Mouse (Mus musculus) spleen, adult 18-20 months (tissue): Measurements from ENCODE around the gene Cbx6.
"Not testable (repeated sequence)": the region's sequence is repeated elsewhere in the genome, so short reads cannot be mapped to it uniquely, and the experiment has no call there.

ENCODE experiments used
- DNase-seq, 2 experiments: peaks; one replicate each; pipeline ENCODE4 v3.0.0; 2022; ENCODE audit warnings: mixed read lengths in 2 of 2

Cbx6 gene

DNA sequence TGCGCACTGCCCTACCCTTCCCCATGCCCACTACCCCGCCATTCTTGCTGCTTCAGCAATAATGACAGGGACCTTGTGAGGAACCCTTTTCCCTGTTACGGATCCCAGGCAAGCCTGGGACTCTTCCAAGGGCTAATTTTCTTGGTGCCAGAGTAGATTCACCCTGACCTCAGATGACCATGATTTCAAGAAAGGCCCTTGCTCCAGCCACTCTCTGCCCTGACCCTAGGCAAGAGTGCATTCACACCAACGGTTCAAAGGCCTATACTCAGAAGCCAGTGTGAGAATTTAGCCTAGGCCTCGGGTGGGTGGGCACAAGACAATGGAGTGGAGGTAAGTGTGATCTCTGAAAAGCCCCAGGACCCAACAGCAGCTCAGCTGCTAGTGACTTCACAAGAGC is 5.1 kb downstream of the Cbx6 start:
- DNase-seq, result no peak

DNA sequence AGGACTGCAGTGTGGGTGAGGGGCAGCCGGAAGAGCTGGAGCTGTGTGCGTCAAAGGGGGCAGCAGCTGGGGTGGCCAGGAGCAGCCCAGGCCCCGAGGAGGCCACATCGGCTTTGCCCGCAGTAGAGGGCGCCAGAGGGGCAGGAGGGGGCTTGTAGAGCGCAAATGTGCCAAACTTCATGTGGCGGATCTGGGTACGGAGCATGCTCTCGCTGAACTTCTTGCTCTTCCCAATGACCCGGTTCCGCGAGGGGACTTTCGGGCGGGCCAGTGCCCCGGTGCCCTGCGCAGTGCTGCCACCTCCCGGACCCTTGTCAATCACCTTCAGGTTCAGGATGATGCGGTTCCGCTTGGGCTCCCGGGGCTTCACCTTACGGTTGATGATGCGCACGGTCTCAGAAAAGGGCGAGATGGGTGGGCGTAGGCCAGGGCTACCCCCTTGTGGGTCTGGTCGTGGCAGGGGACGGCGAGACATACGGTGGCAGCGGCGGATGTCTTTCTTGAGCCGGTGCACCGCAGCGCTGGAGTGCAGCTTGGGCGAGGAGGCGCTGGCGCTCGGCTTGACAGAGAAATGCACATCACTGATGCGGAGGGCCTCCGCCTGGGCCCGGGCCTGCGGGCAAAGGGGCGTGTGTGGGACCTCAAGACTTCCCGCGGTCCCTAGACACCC is 6.0 kb downstream of the Cbx6 start:
- DNase-seq, result no peak

DNA sequence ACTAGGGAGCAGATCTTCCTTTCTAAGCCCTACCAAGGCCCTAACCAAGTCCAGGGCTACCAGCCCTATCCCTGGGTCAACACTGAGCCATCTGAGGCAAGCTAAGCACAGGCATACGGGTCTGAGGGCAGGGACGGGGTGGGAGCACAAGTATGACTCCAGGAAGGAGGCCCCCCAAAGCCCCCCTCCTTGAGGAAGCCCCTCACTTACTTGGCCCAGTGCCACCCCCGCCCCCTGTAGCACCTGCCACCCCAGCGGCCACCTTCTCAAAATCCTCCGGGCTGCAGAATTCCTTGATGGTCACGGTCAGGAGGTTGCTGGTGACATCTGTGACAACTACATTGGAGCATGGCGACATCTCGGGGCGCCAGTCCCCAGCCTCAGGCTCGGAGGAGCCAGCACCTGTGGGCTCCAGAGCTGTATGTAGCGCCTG is 6.7 kb downstream of the Cbx6 start:
- no peak for DNase-seq

DNA sequence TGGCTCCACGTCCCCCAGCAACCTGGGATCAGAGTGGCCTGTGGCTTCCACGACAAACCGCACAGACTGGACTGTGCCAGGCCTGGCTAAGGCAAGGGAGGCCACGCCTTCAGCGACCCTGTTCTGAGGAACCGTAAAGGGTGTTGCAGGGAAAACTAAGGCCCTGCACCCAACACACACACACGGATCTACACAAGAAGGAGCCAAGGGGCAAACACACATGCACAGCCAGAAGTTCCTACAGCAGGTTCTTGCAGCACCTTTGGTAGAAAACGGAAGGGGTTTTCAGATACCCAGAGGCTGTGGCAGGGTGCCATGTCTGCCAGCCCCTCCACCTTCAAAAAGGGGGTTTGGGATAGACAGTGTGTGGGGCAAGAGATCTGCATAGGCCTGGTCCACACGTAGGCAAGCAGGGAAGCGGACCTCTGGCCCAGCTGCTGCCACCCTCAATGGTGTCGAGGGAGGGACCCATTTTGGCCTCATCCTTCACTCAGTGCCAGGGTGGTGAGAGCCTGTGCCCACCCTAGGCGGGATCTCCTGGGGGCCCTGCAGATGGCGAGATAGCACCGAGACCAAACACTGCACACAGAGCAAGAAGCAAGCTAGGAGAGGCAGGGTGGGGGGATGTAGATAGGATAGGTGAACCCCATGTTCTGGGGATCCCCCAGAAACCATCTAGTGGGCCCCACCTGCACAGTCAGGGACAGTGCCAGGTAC is 7.3 kb downstream of the Cbx6 start:
- no peak for DNase-seq

DNA sequence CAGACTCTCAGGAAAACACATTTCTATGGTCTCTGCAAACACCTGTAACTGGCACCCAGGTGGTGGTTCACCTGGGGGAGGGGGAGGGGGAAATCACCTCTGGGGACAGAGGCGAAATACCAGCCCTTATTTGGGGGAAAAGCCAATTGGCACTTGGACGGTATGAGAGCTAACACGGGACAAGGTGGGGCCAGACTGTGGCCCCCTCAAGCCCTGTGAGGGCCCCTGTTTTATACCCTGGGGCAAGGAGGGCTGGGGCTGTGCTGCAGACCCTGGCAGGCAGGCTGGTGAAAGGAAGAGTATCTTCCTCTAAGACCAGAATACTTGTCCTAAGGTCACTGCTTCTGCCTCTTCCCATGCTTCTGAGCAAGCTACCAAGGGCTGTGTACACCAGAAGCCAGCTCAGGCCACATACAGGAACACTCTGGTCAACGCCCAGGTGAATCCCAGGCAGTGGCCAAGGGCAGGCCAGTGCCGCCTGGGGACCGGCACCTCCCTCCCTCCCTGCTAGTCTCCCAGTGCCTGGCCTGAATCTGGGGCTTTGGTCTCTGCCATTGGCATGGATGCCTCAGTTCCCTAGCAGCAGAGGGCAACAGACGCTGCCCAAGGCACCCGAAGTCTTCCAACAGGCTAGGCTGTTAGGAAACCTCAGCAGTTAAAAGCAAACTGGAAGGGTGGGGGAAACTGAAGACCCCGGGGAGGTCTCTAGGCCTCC is 8.1 kb downstream of the Cbx6 start:
- DNase-seq, result no peak

DNA sequence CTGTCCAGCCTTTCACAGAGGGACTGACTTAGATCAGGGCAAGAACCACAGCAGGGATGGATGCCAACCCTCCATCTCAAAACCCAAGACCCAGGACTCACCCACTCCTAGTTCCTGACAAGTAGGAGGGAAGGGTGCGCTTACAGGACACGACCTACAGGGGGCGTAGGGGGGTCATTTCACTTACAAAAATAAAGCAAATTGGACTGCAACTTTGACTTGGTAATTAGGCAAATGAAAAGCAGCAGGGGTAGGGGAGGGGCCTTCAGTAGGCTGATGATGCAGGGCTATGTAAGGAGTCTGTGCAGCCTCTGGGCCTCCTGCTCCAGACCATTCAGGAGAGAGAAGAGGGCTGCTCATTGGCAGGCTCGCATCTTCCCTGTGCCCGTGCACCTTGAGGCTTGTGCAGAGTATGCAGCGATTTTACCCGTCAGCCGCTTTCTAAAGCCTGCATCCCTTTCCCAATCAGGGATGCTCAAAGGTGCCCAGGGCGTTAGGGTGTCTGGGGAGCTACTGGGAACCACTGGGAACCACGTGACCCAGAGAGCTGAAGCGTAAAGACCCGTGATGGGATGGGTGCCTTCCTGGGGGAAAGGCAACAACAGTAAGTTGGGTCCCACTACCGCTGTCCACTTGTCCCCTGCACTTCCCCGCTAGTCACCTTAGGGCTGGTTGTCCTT is 9.2 kb downstream of the Cbx6 start:
- no peak for DNase-seq

DNA sequence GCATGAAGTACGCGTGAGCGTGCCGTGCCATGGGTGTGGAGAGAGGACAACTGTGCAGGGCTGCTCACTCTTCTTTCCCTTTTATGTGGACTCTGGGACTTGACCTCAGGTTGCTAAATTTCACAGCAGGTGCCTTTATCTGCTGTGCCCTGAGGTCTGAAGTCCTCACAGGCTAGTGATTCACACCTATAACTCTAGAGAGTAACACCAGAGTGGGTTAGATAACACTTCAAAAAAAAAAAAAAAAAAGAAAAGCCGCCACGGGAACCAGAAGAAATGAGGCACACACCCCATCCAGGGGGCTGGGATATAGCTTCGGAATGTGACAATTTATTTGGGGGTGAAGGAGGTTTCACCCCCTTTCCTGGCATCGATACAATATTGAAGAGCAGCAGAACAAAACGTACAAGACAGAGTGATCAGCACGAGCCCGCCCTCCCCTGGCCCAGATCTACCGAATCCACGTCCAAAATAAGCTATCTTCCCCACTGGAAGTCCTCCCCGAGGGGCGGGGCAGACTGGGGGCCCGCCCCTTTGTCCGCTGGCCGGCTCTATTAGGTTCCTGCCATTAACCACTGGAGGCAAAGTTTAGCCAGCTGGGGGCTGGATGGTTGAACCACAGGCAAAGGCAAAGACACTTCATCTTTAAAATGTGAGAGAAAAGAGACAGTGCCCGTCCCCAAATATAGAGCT is 10.8 kb downstream of the Cbx6 start:
- no peak for DNase-seq

DNA sequence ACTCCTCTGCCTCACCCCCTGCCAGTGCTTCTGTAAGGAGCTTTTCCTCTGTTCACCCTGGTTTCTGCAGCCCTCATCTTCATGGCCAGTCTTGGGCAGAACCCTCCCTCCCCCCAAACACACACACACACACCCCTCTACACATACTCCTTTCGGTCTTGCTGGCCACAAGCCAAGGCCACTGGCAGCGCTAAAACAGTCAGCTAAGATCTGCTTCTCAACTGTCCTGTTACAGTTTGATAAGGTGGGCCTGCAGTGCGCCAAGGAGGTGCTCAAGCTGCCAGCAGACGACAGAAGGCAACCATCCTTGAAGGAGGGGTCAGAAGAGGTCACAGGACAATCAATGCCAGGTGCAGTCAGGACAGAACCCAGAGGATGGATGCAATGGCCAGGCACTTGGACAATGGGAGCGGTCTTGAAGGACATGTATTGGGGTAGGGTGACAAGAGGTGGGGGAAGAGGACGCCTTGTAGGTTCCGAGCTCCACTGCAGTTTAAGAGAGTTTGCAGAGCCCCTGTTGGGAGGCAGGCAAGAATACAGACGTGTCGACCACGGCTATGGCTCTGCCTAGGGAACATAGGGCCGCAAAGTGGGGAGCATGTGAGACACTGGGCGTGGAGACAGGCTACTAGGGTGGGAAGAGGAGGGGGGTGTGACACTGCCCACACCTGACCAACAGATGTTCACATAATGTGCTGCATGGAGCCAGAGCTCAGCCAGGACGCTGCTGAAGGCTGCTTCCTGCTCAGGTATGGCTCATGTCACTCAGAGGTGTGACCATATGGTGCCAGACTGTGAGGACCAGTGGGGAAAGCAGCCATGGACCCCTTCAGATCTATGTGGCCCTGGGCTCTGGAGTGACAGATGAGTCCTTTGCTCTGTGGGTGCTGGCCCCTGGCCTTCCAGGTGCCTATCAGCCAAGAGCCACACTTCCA is 12.0 kb downstream of the Cbx6 start:
- DNase-seq, result no peak

DNA sequence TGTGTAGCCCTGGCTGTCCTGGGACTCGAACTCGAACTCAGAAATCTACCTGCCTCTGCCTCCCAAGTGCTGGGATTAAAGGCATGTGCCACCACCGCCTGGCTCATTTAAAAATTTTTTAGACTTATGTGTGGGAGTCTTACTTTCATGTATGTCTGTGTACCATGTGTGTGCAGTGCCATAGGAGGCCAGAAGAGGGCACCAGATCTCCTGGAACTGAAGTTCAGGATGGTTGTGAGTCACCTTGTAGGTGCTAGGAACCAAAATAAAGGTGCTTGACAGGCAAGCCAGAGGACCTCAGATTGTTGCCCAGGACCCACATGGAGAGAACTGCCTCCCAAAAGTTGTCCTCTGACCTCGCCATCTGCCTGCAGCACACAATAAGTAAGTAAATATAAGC is 16.2 kb downstream of the Cbx6 start:
- no peak for DNase-seq

DNA sequence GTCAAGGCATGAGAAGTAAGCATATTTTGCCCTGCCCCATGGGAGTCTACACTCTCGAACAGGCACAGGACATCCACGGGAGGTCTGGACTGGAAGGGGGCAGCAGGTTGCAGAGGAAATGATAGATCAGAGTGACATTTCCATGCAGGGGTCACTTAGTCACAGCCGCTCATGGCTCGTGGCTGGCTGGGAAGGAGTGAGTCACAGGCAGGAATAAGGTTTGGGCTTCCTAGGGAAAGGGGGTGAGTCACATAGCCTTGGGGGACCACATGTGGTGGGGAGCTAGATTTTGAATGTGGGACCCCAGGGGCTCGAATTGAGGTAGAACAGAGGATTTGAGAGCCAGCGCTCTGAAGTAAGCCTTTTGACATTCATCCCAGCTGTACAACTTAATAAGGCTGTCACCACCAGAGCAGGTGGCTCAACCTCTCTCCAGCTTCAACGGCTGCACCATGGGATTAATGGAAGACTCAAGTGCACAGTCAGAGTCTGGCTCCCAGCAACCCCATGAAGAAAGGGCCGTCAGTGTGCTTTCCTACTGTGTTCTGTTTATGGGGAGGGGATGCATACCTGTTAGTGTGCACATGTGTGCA is 20.7 kb downstream of the Cbx6 start:
- DNase-seq, result no peak

DNA sequence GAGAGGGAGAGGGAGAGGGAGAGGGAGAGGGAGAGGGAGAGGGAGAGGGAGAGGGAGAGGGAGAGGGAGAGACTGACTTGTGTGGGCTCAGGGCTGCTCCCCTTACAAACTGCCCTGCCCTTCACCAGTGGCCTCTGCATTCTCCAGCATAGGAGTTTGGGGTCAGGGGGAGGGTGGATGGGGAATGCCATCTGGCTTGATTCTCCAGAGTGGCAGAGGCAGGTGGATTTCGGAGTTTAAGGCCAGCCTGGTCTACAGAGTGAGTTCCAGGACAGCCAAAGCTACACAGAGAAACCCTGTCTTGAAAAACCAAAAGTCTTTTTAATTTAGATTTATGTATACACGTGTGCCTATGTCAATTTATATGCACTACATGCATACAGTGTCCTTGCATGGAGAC is 21.6 kb downstream of the Cbx6 start:
- not testable (repeated sequence) for DNase-seq

DNA sequence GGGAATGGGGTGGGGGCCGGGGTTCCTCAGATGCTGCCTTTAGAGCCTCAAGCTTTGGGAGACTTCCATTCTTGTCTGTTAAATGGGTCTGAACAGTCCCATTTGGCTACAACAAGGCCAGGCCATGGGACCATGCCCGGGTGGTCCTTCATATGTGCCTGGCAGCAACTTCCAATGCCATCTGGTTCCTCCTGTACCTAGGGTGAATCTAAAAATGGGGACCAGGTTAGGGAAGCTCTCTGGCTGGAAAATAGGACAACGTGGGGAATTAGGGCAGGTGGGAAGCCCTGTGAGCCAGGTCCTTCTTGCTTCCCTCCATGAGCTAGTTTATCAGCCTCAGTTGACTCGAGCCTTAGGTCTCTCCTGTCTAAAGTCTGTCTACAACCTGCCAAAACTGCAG is 23.5 kb downstream of the Cbx6 start:
- DNase-seq, result no peak

DNA sequence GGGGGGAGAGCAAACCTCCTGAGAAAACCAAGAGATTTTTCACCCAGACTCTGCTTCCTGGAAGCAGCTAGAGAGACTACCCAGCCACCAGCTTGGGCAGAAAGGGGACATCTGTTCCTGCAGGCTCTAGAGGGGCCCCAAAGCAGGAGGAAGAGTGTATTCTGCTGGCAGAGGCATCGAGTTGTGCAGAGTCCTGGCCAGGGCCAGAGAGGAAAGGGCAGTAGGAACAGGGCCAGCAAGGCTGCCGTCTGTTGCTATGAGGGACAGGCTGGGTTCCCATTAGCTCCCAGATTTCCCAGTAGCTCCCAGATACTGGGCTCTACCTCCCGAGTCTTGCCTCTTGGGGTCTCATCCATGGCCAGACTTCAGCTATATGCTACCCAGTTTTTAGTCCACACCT is 24.4 kb downstream of the Cbx6 start:
- no peak for DNase-seq

DNA sequence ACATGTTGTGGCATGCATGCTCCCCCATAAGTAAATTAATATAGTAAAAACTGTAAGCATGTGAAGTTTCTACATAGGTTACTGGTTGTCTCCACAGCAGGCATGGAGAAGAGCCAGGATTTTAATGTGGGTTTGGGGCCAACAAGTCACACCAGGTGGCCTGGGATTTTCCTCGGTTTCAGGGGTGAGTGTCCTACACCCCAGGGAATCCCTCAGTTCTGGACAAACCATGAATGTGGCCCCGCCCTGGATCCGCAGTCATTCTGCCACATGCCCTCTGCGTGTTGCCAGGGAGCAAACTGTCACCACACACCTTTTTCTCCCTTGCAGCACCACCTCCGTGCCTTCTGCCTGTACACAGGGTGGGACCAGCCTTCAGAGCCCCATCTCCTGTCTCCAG is 25.8 kb downstream of the Cbx6 start:
- DNase-seq, result no peak

DNA sequence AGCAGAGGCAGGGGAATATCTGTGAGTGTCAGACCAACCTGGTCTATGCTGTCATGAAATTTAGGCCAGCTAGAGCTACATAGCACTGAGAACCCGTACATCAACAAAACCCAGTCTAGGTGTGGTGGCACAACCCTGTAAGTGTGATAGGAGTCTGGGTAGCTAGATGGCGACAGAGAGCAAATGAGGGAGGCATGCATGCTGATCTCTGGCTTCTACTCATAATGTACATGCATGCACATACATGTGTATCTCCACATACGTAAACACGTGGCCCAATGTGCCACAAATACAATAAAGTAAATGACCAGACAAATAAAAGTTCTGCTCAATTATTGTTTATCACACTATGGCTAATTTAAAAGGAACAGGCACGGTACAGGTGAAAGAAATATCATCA is 26.4 kb downstream of the Cbx6 start:
- DNase-seq, result peak in 1 of 2 experiments; percentile 42

DNA sequence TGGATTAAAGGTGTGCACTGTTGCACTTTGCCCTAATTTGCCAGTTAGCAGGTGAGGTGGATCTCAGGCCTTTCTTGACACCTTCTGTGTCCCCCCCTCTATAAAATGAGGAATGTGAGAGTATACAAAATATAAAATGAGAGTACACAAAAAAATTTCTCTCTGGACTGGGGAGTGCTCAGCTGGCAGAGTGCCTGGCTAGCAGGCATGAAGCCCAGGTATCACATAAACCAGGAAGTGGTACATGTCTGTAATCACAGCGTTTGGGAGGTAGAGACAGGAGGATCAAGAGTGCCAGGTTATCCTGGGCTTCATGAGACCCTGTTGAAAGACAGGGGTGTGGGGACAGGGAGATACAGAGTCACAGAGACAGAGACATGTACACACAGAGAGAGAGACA is 27.4 kb downstream of the Cbx6 start:
- no peak for DNase-seq

DNA sequence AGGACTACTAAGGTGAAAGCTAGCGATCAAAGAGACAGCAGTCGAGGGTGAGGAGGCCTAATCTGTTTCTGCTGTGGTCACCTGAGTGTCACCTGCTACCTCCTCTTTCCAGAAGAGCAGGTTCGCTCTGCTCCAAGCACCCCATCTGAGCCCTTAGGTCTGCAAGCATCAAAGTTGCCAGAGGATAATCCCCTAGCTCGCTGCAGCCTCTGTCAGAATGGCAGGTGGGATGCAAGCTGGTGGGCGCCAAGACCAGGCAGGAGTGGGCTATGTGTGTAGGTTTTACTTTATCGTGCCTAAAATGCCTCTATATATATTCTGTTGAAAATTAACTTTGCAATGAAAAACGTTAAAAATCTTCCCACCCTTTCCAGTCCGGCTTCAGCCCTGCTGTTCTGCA is 29.2 kb downstream of the Cbx6 start:
- no peak for DNase-seq

DNA sequence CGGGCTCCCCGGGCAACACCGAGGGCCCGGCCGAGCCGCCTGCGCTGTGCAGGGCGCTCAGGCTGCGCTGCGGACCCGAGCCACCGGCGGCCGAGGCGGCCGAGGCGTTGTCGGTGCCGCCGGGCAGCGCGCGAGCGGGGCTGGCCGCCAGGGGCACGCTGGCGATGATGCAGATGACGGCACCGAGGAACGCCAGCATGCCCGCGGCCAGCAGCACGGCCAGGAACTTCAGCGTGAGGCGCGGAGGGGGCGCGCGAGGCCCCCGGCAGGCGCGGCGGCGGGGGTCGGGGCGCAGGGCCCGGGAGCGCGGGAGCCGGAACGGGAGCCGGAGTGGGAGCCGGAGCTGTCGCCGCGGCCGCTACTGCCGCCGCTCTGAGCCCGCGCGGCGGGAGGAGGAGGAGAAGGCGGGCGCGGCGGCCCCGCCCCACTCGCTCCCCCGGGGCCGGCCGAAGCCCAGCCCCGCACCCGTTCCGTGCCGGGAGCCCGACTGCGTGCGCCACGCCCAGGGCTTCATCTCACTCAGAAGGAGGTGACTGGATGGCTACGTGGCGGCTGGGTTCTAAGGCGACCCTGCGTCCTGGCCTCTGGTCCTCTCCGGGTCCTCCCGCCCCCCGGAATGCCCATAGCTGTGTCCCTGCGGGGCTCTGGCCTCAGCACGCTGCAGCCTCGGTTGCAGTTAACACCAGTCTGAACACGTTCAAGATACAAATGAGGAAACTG is 30.0 kb downstream of the Cbx6 start, which contains the start of gene Nptxr:
Gene Nptxr, minus strand, starts transcription at position 415 of the 720 bp plus-strand sequence.
- peak in 1 of 2 experiments; percentile 26 for DNase-seq

DNA sequence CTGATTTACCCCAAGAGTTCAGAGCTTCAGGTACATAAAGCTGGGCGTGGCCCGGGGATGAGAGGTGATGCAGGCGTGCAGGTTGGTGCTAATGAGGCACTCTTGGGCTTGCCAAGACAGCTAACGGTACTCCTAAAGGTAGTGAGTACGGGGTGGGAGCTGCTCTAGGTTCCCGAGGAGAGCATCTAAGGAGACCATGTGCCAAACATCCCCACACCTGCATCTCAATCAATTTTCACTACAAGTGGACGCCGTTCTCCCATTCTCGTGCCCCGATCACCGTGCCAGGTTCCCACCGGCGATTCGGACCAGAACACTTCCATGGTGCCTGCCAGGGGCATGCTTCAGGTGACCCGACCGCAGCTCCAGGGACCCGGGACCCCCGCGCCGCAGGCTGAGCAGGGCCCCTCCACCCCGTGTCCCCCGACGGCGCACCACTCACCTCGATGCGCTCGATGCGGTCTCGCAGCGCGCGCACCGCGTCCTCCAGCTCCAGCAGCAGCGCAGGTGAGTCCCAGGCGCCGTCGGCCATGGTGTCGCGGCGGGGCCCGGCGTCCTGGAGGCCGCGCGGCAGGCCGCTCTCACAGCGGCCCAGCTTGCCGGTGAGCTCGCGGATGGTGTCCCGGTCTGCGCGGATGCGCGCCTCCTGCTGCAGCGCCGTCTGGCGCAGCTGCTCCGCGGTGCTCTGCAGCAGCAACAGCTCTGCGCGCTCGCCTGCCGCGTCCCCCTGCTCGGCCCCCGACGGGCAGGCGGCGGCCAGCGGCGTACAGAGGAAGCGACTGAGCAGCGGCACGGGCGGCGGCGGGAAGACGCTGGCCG is 30.7 kb downstream of the Cbx6 start:
- peak in 1 of 2 experiments; percentile 13 for DNase-seq

DNA sequence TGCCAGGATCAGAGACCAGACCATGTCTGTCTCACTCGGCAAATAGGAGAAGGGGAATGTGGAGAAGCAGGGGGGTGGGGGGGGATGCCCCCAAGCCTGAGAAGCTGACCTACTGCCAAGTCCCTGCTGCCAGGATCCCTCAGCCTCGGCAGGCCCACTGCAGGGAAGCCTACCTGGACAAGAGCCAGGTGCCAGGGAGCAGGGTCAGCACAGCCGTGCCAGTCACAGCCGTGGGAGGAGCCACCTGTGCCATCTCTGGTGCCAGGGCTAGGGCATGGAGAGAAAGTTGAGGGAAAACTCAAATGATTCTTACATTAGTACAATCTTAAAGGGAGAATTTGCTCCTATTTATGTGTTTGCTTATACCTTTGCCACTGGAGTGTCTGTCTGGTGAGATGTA is 32.2 kb downstream of the Cbx6 start:
- DNase-seq, result no peak
